Mouse (Mus musculus): ENCODE data around the gene Eif3g.

DNA sequence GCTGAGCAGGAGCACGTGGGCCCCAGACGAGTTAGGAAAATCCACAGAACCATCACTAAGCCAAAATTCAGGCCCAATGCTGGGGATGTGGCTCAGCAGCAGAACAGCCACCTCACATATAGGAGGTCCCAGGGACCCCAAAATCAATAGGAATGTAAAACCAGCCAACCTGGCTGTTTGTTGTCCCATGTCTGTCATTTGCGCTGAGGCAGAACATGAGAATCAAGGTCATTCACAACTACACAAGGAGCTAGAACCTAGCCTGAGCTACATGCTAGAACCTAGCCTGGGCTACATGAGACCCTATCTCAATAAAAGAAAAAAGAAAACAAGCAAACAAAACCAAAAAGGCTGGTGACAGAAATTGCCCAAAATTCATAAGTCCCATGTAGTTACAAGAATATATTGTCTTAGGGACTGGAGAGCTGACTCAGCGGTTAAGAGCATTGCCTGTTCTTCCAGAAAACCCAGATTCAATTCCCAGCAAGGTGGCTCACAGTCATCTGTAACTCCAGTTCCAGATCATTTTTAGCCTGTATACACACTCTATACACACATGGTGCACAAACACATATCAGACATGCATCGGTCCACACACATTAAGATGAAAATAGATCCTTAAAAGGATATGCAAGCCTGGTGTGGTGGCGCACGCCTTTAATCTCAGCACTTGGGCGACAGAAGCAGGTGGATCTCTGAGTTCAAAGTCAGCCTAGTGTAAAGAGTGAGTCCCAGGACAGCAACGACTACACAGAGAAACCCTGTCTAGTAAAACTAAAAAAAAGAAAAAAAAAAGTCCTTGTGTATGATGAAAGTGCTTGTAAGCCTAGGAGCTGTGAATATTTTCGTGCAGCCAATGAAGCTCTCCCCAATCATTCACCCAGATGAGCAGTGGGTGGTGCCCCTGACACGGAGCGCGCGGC lies 21.0 kb downstream of the Eif3g start:
- TF ChIP-seq CTCF (IDR thresholded peaks at IDR 0.05; ENCODE audit: low read depth, low read length) (no peak), POLR2A (IDR thresholded peaks at IDR 0.05; ENCODE audit: borderline replicate concordance, low read depth, low read length) (no peak)
